Mouse (Mus musculus): Measurements from ENCODE around the gene Gm5965.
"Not testable (repeated sequence)": the region's sequence is repeated elsewhere in the genome, so short reads cannot be mapped to it uniquely, and the experiment has no call there.

- TF ChIP-seq CTCF, POLR2A (IDR thresholded peaks at IDR 0.05; ENCODE audit: extremely low read depth, insufficient read depth, low read length): not testable (repeated sequence)
These were observed 26.2 kb upstream of the Gm5965 start, which contains the start of gene Krtap13 for GRCm38 (mm10) chr16:88751535-88751934.

Data from cortical plate, adult 2 months (tissue).